Comparison of ENCODE assay signal across 8 mouse cellular contexts in genomic region chr15:79403763-79404210, GRCm38 (mm10). TPM values are rescaled to one million over a fixed set of nuclear protein-coding genes. Genes with fewer than 3 reads are reported as not detected.
A peak's percentile ranks its signal among the peaks of the same experiment; 100 is the strongest.
DNase-seq lines count a peak whose midpoint lies in the region; ATAC-seq and TF ChIP-seq lines count a peak whose summit lies in the region.

No protein-coding gene starts in this region.

- DNase-seq in heart, adult 11 months: peak; percentile 92
- DNase-seq in heart, adult 8-10 months (ENCODE audit: low spot score): no peak
- no peak for DNase-seq in layer of hippocampus, postnatal 14 days (ENCODE audit: low spot score in 2 of 2)
- DNase-seq in spleen, adult 18-20 months: no peak
- DNase-seq in left cerebral cortex, postnatal 4 days: no peak

- peak overlapping the region; percentile 82 for H3K9ac ChIP-seq in heart, embryonic 15.5 days

- H3K79me2 ChIP-seq in macrophage (ENCODE audit: inconsistent target): peaks cover 42% of the 10 kb centered on the region

- no peaks in the 10 kb centered on the region for H3K9me3 ChIP-seq in E14TG2a.4 (ENCODE audit: low read length)
- no peaks in the 10 kb centered on the region for H3K9me3 ChIP-seq in heart, embryonic 15.5 days (replicated peaks)

- H3K4me2 ChIP-seq in heart, embryonic 15.5 days: peak overlapping the region; percentile 93

- H3K36me3 ChIP-seq in E14TG2a.4 (ENCODE audit: insufficient read depth, low read length) (0 out of 2 replicates have a peak, but pooled peaks cover 4% of the 10 kb centered on the region), macrophage (ENCODE audit: inconsistent target) (no peaks in the 10 kb centered on the region)
- H3K36me3 ChIP-seq in heart, embryonic 15.5 days: no peaks in the 10 kb centered on the region

- no peak for TF ChIP-seq CTCF in E14TG2a.4 (conservative IDR thresholded peaks at IDR 0.05; ENCODE audit: low read length)

- 19% methylated on average over 9 of the region's 9 CpGs for WGBS in heart, embryonic 15.5 days
- WGBS in macrophage (ENCODE audit: missing documents): 25% methylated on average over 9 of the region's 9 CpGs

- intact Hi-C loops in left cerebral cortex, postnatal 4 days (cut with DNase I): no loop called here

- H3K27ac ChIP-seq in heart, embryonic 15.5 days: peak overlapping the region; percentile 79
- peak overlapping the region; percentile 66 for H3K27ac ChIP-seq in macrophage

- ATAC-seq in heart, embryonic 15.5 days (replicated peaks; ENCODE audit: insufficient number of reproducible peaks, insufficient read depth, low FRiP score, low read depth): no peak

- peaks cover 22% of the 10 kb centered on the region for H3K27me3 ChIP-seq in E14TG2a.4 (ENCODE audit: insufficient read depth, low read length)
- no peaks in the 10 kb centered on the region for H3K27me3 ChIP-seq in heart, embryonic 15.5 days

- H3K4me3 ChIP-seq in E14TG2a.4 (replicated peaks; ENCODE audit: low read length): peak overlapping the region; percentile 98
- peak overlapping the region; percentile 73 for H3K4me3 ChIP-seq in heart, embryonic 15.5 days
- peak overlapping the region; percentile 71 for H3K4me3 ChIP-seq in macrophage (ENCODE audit: inconsistent target)

- peaks cover 71% of the 10 kb centered on the region for H3K4me1 ChIP-seq in E14TG2a.4 (replicated peaks; ENCODE audit: low read depth, low read length)
- H3K4me1 ChIP-seq in heart, embryonic 15.5 days (replicated peaks): peaks cover 58% of the 10 kb centered on the region

RNA-seq across cellular contexts. Expression of gene Tmem184b, which starts 0.4 kb away (rescaled TPM):
- total RNA-seq in heart, adult 8-10 months (2022): 10 to 100 TPM; 34.6 to 46.1 (median 39.0) TPM
- polyA plus RNA-seq in heart, embryonic 15.5 days (2015; fragmentation: Nextera tagmentation; extraction: Ambion mirVana): 58.3 and 83.8 TPM in 2 replicates
- total RNA-seq in macrophage (2018; cell fraction: chromatin; rRNA removed): 100 to 1,000 TPM in 4 of 26 experiments, 10 to 100 TPM in 22; 28.7 to 169 (median 80.3) TPM
- 100 to 1,000 TPM in 7 of 26 experiments, 10 to 100 TPM in 19; 38.4 to 119 (median 77.1) TPM for total RNA-seq in macrophage (2018; cell fraction: cytosol; rRNA removed)
- 100 to 1,000 TPM in 12 of 26 experiments, 10 to 100 TPM in 14; 36.9 to 193 (median 93.6) TPM for total RNA-seq in macrophage (2018; cell fraction: nucleus; rRNA removed)
- 40.4 to 55.8 TPM (median 48.1 TPM) in 3 replicates for polyA plus RNA-seq in macrophage (2018)
- 10 to 100 TPM; 47.4 to 49.2 TPM for total RNA-seq in layer of hippocampus, postnatal 14 days (2021)
- total RNA-seq in left cerebral cortex, postnatal 4 days (2021): 10 to 100 TPM; 49.6 to 53.4 TPM

RNA-seq across cellular contexts. Expression of gene Csnk1e, which starts 51.6 kb away (rescaled TPM):
- 10 to 100 TPM; 49.3 to 64.6 (median 56.6) TPM for total RNA-seq in heart, adult 8-10 months (2022)
- polyA plus RNA-seq in heart, embryonic 15.5 days (2015; fragmentation: Nextera tagmentation; extraction: Ambion mirVana): 74.9 and 81.9 TPM in 2 replicates
- 100 to 1,000 TPM in 2 of 26 experiments, 10 to 100 TPM in 24; 18.7 to 105 (median 39.2) TPM for total RNA-seq in macrophage (2018; cell fraction: chromatin; rRNA removed)
- 10 to 100 TPM in 19 of 26 experiments, 1 to 10 TPM in 7; 7.5 to 33.2 (median 12.9) TPM for total RNA-seq in macrophage (2018; cell fraction: cytosol; rRNA removed)
- total RNA-seq in macrophage (2018; cell fraction: nucleus; rRNA removed): 10 to 100 TPM; 12.9 to 82.8 (median 25.9) TPM
- 18.1 to 38.8 TPM (median 37.6 TPM) in 3 replicates for polyA plus RNA-seq in macrophage (2018)
- 100 to 1,000 TPM; 139 to 147 TPM for total RNA-seq in layer of hippocampus, postnatal 14 days (2021)
- 100 to 1,000 TPM; 285 to 296 TPM for total RNA-seq in left cerebral cortex, postnatal 4 days (2021)

RNA-seq across cellular contexts. Expression of gene Maff, which starts 57.4 kb away (rescaled TPM):
- total RNA-seq in heart, adult 8-10 months (2022): 10 to 100 TPM in 2 of 4 experiments, 1 to 10 TPM in 2; 5.7 to 11.1 (median 9.9) TPM
- 3.5 and 3.8 TPM in 2 replicates for polyA plus RNA-seq in heart, embryonic 15.5 days (2015; fragmentation: Nextera tagmentation; extraction: Ambion mirVana)
- total RNA-seq in macrophage (2018; cell fraction: chromatin; rRNA removed): 100 to 1,000 TPM in 6 of 26 experiments, 10 to 100 TPM in 13, 1 to 10 TPM in 6, under 1 TPM in 1; 0.69 to 224 (median 51.8) TPM
- total RNA-seq in macrophage (2018; cell fraction: cytosol; rRNA removed): 100 to 1,000 TPM in 4 of 26 experiments, 10 to 100 TPM in 9, 1 to 10 TPM in 12, under 1 TPM in 1; 0.74 to 189 (median 14.3) TPM
- 100 to 1,000 TPM in 10 of 26 experiments, 10 to 100 TPM in 10, 1 to 10 TPM in 4, under 1 TPM in 1, not detected in 1; 0.77 to 247 (median 56.4) TPM for total RNA-seq in macrophage (2018; cell fraction: nucleus; rRNA removed)
- 0.80 to 4.1 TPM (median 1.8 TPM) in 3 replicates for polyA plus RNA-seq in macrophage (2018)
- total RNA-seq in layer of hippocampus, postnatal 14 days (2021): 1 to 10 TPM; 1.7 to 2.0 TPM
- 1 to 10 TPM; 1.5 to 1.9 TPM for total RNA-seq in left cerebral cortex, postnatal 4 days (2021)
